Mouse (Mus musculus): Measurements from ENCODE around the gene Nkiras1. TPM values are rescaled to one million over a fixed set of nuclear protein-coding genes. Genes with fewer than 3 reads are reported as not detected.
A peak's percentile ranks its signal among the peaks of the same experiment; 100 is the strongest.
"Not testable (repeated sequence)": the region's sequence is repeated elsewhere in the genome, so short reads cannot be mapped to it uniquely, and the experiment has no call there.

Gene Nkiras1
- 47.9 and 53.3 TPM in 2 replicates for polyA plus RNA-seq (2015; fragmentation: Nextera tagmentation; extraction: Ambion mirVana)

DNA sequence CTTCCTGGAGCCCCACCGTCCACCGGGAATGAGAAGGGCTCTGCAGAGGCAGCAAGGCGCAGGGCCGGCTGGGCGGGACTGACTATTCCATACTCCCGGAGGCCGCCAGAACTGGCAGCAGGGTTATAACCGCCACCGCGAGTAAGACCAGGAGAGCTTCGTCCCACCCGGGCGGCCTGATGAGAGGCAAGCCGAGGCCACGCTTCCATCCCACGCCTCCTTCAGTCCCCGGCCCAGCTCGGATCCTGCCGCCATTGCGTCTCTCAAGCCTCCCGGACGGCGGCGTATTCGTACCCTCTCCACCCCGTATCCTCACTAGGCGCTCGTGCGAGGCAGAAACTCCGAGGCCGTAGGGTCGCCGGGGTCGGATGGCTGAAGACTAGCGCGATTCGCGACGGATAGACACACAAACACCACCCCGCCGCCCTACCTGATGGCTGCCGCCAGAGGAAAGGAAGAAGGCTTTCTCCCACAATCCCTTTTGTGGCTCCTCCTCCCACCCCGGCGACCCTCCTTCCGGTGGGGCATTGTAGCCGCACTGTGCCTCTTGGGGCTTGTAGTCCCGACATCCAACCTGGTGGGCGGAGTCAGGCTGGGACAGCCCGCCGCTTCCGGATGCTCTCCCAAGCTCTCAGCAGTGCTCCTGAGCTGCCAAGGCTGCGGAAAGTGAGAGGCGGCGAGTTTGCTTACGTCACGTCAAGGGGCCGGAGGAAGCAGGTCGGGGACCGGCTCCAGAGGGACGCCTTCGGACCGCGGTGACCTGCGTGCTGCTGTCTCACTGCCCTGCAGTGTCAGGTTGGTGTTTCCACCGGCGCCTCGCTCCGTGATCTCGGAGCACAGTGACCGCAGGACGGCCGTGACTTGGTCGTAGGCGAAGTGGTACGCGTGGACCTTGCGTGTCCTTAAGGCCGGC lies at the start of gene Nkiras1, which contains the start of gene Rpl15:
Gene Nkiras1 (plus strand): TSS at position 608 of the 913 bp plus-strand sequence.
Gene Rpl15 (minus strand): TSS at position 863 of the 913 bp plus-strand sequence.
- H3K4me2 ChIP-seq = peak within 1 kb of the TSS; percentile 77
- H3K9ac ChIP-seq = peak within 1 kb of the TSS; percentile 98
- ATAC-seq (ENCODE audit: low read depth) = peak; percentile 99
- H3K27ac ChIP-seq (replicated peaks) = peak within 1 kb of the TSS; percentile 89
- H3K36me3 ChIP-seq = peaks cover 29% of the 10 kb centered on the region
- H3K27me3 ChIP-seq = no peaks in the 10 kb centered on the region
- H3K4me1 ChIP-seq (replicated peaks) = peaks cover 33% of the 10 kb centered on the region
- under 1% methylated on average over 75 of the region's 78 CpGs for WGBS
- peak within 1 kb of the TSS; percentile 90 for H3K4me3 ChIP-seq
- no peaks in the 10 kb centered on the region for H3K9me3 ChIP-seq

DNA sequence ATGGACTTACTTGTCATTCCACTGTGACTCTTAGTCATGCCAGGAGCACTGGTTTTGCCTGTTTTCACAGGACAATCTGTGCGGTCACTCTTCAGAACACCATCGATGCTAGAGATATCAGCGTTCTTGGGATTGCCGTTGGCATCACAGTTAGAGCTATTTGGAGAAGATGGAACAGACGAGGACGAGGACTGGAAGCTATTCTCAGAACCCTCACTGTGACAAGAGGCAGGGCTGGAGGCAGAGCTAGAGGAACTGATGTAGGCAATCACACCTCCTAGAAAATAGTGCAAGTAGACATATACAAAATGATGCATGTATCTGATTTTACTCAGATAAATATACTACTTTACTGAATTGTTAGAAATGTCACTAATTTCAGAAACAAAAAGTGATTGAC lies 49.0 kb upstream of the Nkiras1 start:
- Histone ChIP-seq H3K9me3 (no peaks in the 10 kb centered on the region), H3K4me2 (no peak overlapping the region), H3K4me3 (no peak overlapping the region), H3K27me3 (no peaks in the 10 kb centered on the region), H3K4me1 (replicated peaks) (0 out of 2 replicates have a peak, but pooled peaks cover 5% of the 10 kb centered on the region), H3K36me3 (no peaks in the 10 kb centered on the region), H3K9ac (no peak overlapping the region), H3K27ac (replicated peaks) (no peak overlapping the region)
- WGBS = 94% methylated on average over 6 of the region's 6 CpGs
- no peak for ATAC-seq (ENCODE audit: low read depth)

DNA sequence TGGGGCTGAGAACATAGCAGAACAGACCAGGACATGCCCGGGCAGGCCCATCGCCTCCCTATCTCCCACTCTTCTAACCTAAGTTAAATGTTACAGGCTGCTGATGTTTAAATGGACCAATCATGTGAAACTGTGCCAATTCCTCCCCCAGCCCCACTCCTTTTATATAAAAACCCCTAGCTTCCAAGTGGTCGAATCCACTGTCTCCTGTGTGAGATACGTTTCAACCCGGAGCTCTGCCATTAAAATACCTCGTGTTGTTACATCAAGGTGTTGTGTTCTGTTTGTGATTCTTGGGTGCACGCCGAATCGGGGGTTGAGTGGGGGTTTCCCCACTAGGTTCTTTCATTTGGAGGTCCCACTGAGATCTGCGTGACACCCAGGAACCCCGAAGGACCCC lies 45.5 kb upstream of the Nkiras1 start:
- H3K27me3 ChIP-seq; H3K9ac ChIP-seq; H3K36me3 ChIP-seq; ATAC-seq (ENCODE audit: low read depth); H3K9me3 ChIP-seq; H3K4me2 ChIP-seq; H3K27ac ChIP-seq (replicated peaks); H3K4me3 ChIP-seq; H3K4me1 ChIP-seq (replicated peaks): not testable (repeated sequence)
- 94% methylated on average over 11 of the region's 11 CpGs for WGBS

DNA sequence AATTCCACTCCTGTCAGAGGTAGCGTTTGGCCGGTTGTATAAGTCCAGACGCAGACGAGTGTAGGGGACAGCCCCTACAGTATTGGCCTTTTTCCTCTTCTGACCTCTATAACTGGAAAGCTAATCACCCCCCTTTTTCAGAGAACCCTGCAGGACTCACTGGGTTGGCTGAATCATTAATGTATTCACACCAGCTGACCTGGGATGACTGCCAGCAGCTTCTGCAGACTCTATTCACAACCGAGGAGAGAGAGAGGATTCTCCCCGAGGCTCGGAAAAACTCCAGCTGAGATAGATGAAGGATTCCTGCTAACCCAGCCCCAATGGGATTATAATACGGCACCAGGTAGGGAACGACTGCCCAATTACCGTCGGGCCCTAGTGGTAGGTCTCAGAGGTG lies 44.8 kb upstream of the Nkiras1 start:
- ATAC-seq (ENCODE audit: low read depth); H3K9me3 ChIP-seq; H3K36me3 ChIP-seq; H3K4me3 ChIP-seq; H3K27ac ChIP-seq (replicated peaks); H3K4me1 ChIP-seq (replicated peaks); H3K9ac ChIP-seq; H3K27me3 ChIP-seq: not testable (repeated sequence)
- WGBS = 51% methylated on average over 11 of the region's 11 CpGs
- peak overlapping the region; percentile 25; the same call in 1 of the 2 replicates for H3K4me2 ChIP-seq

DNA sequence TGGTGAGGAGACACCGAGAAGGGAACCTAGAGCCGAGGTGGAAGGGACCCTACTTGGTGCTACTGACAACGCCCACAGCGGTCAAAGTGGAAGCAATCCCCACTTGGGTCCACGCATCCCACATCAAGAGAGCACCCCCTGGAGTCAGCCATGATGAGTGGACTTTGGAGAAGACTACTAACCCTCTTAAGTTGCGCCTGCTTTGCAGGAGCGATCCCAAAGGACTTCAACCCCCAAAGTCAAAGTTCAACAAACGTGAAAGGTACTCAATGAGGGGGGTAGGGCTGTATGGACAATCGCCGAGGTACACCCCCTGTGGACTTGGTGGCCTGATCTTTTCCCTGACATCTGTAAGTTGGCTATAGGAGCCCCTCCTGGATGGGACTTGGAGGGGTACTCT lies 41.2 kb upstream of the Nkiras1 start:
- H3K27ac ChIP-seq (replicated peaks); ATAC-seq (ENCODE audit: low read depth); H3K9ac ChIP-seq; H3K9me3 ChIP-seq; H3K36me3 ChIP-seq; H3K4me3 ChIP-seq; H3K27me3 ChIP-seq; H3K4me1 ChIP-seq (replicated peaks); H3K4me2 ChIP-seq: not testable (repeated sequence)
- WGBS = 95% methylated on average over 10 of the region's 10 CpGs

DNA sequence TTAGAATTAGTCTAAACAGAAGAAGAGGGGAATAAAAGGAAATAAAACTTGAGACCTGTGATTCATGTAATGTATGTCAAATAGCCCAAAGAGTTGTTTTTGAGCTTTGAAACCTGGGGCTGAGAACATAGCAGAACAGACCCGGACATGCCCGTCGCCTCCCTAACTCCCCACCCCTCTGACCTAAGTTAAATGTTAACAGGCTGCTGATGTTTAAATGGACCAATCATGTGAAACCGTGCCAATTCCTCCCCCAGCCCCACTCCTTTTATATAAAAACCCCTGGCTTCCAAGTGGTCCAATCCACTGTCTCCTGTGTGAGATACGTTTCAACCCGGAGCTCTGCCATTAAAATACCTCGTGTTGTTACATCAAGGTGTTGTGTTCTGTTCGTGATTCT lies 39.1 kb upstream of the Nkiras1 start:
- not testable (repeated sequence) for H3K4me3 ChIP-seq; H3K4me2 ChIP-seq; H3K27me3 ChIP-seq; H3K9ac ChIP-seq; ATAC-seq (ENCODE audit: low read depth); H3K9me3 ChIP-seq; H3K36me3 ChIP-seq; H3K27ac ChIP-seq (replicated peaks); H3K4me1 ChIP-seq (replicated peaks)
- 93% methylated on average over 8 of the region's 8 CpGs for WGBS

DNA sequence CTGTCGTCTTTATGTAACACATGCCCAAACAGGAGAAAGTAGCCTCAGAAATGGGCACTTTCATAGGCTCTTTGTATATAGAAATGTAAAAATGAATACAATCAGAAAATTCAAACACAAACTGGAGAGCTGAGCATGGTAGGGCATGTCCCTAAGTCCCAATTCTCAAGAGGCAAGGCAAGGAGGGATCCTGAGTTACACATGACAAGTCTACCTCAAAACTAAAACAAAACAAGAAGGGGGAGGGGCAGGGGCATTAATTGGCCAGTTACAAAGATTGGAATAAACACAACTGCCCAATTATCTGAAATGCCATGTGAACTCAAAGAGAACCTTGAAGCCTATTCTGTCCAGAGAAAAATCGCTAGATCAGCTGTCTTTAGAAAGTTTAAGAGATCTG lies 37.9 kb upstream of the Nkiras1 start:
- Histone ChIP-seq H3K9ac (no peak overlapping the region), H3K27ac (replicated peaks) (no peak overlapping the region), H3K4me1 (replicated peaks) (peaks cover 6% of the 10 kb centered on the region; the same call in 1 of the 2 replicates), H3K4me2 (no peak overlapping the region), H3K27me3 (no peaks in the 10 kb centered on the region), H3K9me3 (no peaks in the 10 kb centered on the region), H3K4me3 (no peak overlapping the region), H3K36me3 (no peaks in the 10 kb centered on the region)
- WGBS = 92% methylated on average over 2 of the region's 2 CpGs
- ATAC-seq (ENCODE audit: low read depth) = no peak

DNA sequence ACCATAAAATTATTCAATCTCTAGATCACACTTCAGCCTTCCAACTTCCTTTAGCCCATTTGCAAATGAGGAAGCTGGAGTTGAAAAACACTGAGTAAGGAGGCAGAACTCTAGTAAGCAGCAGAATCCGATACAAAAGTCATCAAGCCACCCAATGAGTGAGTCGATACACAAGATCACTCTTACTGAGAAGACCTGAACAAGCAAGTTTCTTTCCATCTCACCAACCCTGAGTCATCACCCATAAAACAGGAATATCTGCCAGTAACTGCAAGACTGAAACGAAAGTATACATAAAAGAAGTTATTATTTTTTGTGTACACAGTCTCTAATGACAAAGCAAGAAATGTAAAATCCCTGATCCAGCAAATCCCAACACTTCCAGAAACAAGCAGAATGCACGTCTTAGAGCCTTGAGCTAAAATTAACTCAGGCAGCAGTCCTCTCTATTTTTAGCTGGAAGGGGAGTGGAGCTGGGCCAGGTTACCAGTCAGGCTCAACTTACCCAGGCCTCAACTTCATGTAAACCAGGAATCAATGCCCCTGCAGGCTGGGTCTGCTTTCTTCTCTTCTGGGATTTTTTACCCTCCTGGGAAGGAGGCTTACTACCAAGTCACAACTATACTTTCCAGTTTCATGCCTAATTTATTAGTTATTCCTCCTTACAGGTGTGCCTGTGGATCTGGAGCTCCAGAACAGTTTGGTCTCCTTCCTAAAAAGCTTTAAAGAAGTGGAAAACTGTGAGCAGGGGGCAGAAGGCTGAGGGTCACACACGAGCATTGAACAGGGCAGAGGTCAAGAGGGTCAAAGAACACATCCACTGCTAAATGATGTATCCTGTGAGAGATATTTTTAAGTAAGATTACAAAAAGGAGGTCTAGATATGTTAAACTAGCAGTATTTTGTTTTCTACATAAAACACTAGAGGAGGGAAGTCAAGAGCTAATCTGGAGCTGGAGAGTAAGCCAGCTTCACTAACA lies 36.7 kb upstream of the Nkiras1 start:
- Histone ChIP-seq H3K4me3 (no peak overlapping the region), H3K36me3 (no peaks in the 10 kb centered on the region), H3K27ac (replicated peaks) (no peak overlapping the region), H3K9me3 (no peaks in the 10 kb centered on the region), H3K27me3 (no peaks in the 10 kb centered on the region), H3K4me1 (replicated peaks) (peaks cover 6% of the 10 kb centered on the region; the same call in 1 of the 2 replicates), H3K4me2 (no peak overlapping the region), H3K9ac (no peak overlapping the region)
- ATAC-seq (ENCODE audit: low read depth) = no peak
- WGBS = 68% methylated on average over 5 of the region's 5 CpGs

DNA sequence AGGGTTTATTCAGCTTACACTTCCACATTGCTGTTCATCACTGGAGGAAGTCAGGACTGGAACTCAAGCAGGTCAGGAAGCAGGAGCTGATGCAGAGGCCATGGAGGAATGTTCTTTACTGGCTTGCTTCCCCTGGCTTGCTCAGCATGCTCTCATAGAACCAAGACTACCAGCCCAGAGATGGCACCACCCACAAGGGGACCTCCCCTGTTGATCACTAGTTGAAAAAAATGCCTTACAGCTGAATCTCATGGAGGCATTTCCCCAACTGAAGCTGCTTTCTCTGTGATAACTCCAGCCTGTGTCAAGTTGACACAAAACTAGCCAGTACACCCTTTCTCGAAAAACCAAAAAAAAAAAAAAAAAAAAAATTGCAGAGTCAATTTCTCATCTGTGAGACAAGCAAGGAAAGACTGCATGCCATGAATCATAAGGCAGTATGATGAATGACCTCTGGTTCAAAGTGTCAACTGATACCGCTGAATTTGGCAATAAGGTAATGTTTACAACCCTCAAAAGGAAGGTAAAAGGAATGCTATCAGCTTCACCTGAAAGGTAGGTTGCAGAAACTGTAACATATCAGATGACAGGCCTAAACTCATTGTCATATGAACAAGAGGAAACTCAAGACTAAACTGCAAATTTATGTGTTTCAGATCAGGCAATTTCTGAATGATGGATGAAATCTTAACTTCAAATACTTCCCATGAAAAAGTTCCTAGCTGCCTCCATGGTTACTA lies 34.3 kb upstream of the Nkiras1 start:
- ATAC-seq (ENCODE audit: low read depth); H3K27me3 ChIP-seq; H3K27ac ChIP-seq (replicated peaks); H3K4me3 ChIP-seq; H3K9me3 ChIP-seq; H3K4me2 ChIP-seq; H3K36me3 ChIP-seq; H3K9ac ChIP-seq; H3K4me1 ChIP-seq (replicated peaks): not testable (repeated sequence)
- WGBS = 87% methylated on average over 2 of the region's 2 CpGs

DNA sequence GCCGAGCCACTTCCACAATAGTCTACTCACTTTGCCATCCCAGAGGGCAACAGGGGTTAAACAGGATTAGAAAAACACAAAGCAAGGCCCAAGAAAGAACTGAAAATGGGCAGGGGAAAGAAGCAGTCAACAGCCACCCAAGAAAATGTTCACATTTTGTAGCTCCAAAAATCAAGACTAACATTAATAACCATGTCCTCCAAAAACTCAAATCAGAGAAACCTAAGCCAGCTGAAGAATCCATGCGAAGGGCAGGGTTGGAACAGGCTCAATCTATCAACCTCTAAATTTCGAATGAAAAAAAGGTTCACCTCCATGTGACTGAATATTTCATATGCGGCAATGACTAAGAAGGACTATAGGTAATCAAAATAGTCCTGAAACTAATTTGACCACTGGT lies 33.6 kb upstream of the Nkiras1 start:
- H3K9ac ChIP-seq = no peak overlapping the region
- 66% methylated on average over 4 of the region's 4 CpGs for WGBS
- H3K4me3 ChIP-seq = peak overlapping the region; percentile 86
- H3K4me2 ChIP-seq = peak overlapping the region; percentile 70
- H3K9me3 ChIP-seq = no peaks in the 10 kb centered on the region
- no peaks in the 10 kb centered on the region for H3K36me3 ChIP-seq
- no peaks in the 10 kb centered on the region for H3K27me3 ChIP-seq
- no peak overlapping the region for H3K27ac ChIP-seq (replicated peaks)
- no peak for ATAC-seq (ENCODE audit: low read depth)
- H3K4me1 ChIP-seq (replicated peaks) = peaks cover 9% of the 10 kb centered on the region; the same call in 1 of the 2 replicates

DNA sequence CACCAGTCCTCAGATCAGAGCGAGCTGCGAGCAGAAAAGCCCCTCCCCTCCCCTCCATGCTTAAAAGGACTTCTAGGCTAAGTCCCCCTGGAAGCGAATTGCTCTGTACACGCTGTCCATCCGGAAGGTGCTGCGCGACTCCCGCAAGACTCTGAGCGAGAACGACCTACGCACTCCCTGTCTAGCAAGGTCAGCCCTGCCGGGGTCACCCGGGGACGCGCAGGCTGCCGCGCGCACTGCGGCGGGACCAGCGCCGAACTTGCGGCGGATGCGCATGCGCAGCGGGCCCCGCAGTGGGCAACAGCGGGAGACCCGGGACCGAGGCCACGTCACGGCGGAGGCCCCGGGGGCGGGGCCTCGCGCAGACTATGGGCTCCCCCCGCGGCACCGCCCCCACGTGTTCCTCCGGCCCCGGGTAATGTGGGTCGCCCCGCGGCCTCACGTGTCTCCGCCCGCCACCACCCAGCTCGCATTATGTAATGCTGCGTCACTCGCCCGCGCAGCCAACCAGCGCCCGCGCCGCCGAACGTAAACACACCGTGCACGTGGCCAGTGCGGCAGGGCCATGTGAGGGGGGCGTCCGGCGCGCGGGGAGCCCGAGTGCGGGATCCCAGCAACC lies 32.7 kb upstream of the Nkiras1 start:
- H3K4me2 ChIP-seq = peak overlapping the region; percentile 70
- H3K9ac ChIP-seq = peak overlapping the region; percentile 76
- H3K36me3 ChIP-seq = no peaks in the 10 kb centered on the region
- ATAC-seq (ENCODE audit: low read depth) = peak; percentile 97
- H3K27ac ChIP-seq (replicated peaks) = peak overlapping the region; percentile 85
- H3K9me3 ChIP-seq = no peaks in the 10 kb centered on the region
- under 1% methylated on average over 67 of the region's 71 CpGs for WGBS
- H3K4me1 ChIP-seq (replicated peaks) = peaks cover 9% of the 10 kb centered on the region; the same call in 1 of the 2 replicates
- H3K27me3 ChIP-seq = no peaks in the 10 kb centered on the region
- peak overlapping the region; percentile 86 for H3K4me3 ChIP-seq

Data from neural tube, embryonic 13.5 days (tissue).